Mouse (Mus musculus) forebrain, embryonic 12.5 days (tissue): ENCODE measurements around the gene Vrk1. TPM values are rescaled to one million over a fixed set of nuclear protein-coding genes. Genes with fewer than 3 reads are reported as not detected.

ENCODE experiments used
- ATAC-seq: fragments of 200-750 bp; cut with Nextera tagmentation; 2 replicates; pipeline ENCODE4 v1.8.0; 2017; ENCODE audit warnings: moderate TSS enrichment; ENCODE audit not compliant: low FRiP score
- H3K27ac ChIP-seq: fragments of 300-500 bp; sonication (generic); 2 replicates; pipeline ENCODE4 v1.5.1; 2016; ENCODE audit warnings: mild to moderate bottlenecking
- H3K27me3 ChIP-seq: fragments of 300-500 bp; sonication (generic); 2 replicates; pipeline ENCODE4 v1.6.1; 2016; ENCODE audit warnings: mild to moderate bottlenecking
- H3K36me3 ChIP-seq: fragments of 300-500 bp; sonication (generic); replicated peaks from 2 replicates; pipeline ENCODE4 v1.6.1; 2016; ENCODE audit warnings: mild to moderate bottlenecking
- H3K4me1 ChIP-seq: fragments of 300-500 bp; sonication (generic); 2 replicates; pipeline ENCODE4 v1.6.1; 2016
- H3K4me2 ChIP-seq: fragments of 300-500 bp; sonication (generic); 2 replicates; pipeline ENCODE4 v1.6.1; 2016; ENCODE audit warnings: mild to moderate bottlenecking, moderate library complexity
- H3K4me3 ChIP-seq: fragments of 300-500 bp; sonication (generic); replicated peaks from 2 replicates; pipeline ENCODE4 v1.5.1; 2016; ENCODE audit warnings: mild to moderate bottlenecking
- H3K9ac ChIP-seq: fragments of 300-500 bp; sonication (generic); 2 replicates; pipeline ENCODE4 v1.6.1; 2016; ENCODE audit warnings: mild to moderate bottlenecking
- H3K9me3 ChIP-seq: fragments of 300-500 bp; sonication (generic); 2 replicates; pipeline ENCODE4 v1.6.1; 2016
- WGBS: fragments of 180-500 bp; shearing (Covaris S2); methylation state at CpG from one replicate; pipeline ENCODE4 v1.1.7; 2016; 5-methylcytosine and 5-hydroxymethylcytosine counted together
- polyA plus RNA-seq: library from polyadenylated mRNA; unstranded; fragments of >200 nt; fragmentation: Nextera tagmentation; extraction: Ambion mirVana; gene quantifications from 2 replicates; pipeline ENCODE4 v1.2.1, GENCODE M21; 2016

Gene Vrk1
- polyA plus RNA-seq, 1 experiment from 2014 or later, result 97.7 TPM

- H3K36me3 ChIP-seq, result no peaks in the 10 kb centered on the region
- H3K4me1 ChIP-seq, result peaks cover 7% of the 10 kb centered on the region
- WGBS, result 89% methylated on average over 6 of the region's 6 CpGs
- no peak overlapping the region for H3K4me2 ChIP-seq
- no peaks in the 10 kb centered on the region for H3K27me3 ChIP-seq
- no peak overlapping the region for H3K9ac ChIP-seq
- H3K27ac ChIP-seq, result no peak overlapping the region
- no peak for ATAC-seq
- H3K9me3 ChIP-seq, result no peaks in the 10 kb centered on the region
- H3K4me3 ChIP-seq, result no peak overlapping the region
These were observed 3.8 kb upstream of the Vrk1 start for GRCm38 (mm10) chr12:106006218-106006617.

GRCm38 (mm10) chr12:106008348-106009050 is 1.5 kb upstream of the Vrk1 start:
- 91% methylated on average over 22 of the region's 22 CpGs for WGBS
- ATAC-seq, result no peak
- Histone ChIP-seq H3K4me2 (no peak overlapping the region), H3K4me3 (no peak overlapping the region), H3K27me3 (no peaks in the 10 kb centered on the region), H3K36me3 (no peaks in the 10 kb centered on the region), H3K9me3 (no peaks in the 10 kb centered on the region), H3K4me1 (peaks cover 14% of the 10 kb centered on the region), H3K9ac (no peak overlapping the region), H3K27ac (no peak overlapping the region)

- Histone ChIP-seq H3K36me3 (no peaks in the 10 kb centered on the region), H3K4me3 (peak overlapping the region; percentile 83; the same call in 1 of the 2 replicates), H3K9ac (no peak overlapping the region), H3K9me3 (no peaks in the 10 kb centered on the region), H3K27me3 (no peaks in the 10 kb centered on the region), H3K4me1 (peaks cover 14% of the 10 kb centered on the region), H3K27ac (no peak overlapping the region), H3K4me2 (peak overlapping the region; percentile 33)
- no peak; the same call in 1 of the 2 replicates for ATAC-seq
- WGBS, result 81% methylated on average over 12 of the region's 12 CpGs
These were observed 732 bp upstream of the Vrk1 start for GRCm38 (mm10) chr12:106009122-106009870.

GRCm38 (mm10) chr12:106012161-106012560 is 2.1 kb downstream of the Vrk1 start:
- ATAC-seq, result no peak
- 75% methylated on average over 2 of the region's 2 CpGs for WGBS

GRCm38 (mm10) chr12:106016265-106017012 is 6.4 kb downstream of the Vrk1 start:
- 78% methylated on average over 12 of the region's 12 CpGs for WGBS
- peaks cover 5% of the 10 kb centered on the region for H3K4me1 ChIP-seq
- no peak overlapping the region for H3K4me2 ChIP-seq
- H3K36me3 ChIP-seq, result no peaks in the 10 kb centered on the region; the same call in 1 of the 2 replicates
- no peak overlapping the region for H3K4me3 ChIP-seq
- no peak overlapping the region for H3K9ac ChIP-seq
- ATAC-seq, result no peak
- no peaks in the 10 kb centered on the region for H3K9me3 ChIP-seq
- no peak overlapping the region for H3K27ac ChIP-seq
- H3K27me3 ChIP-seq, result no peaks in the 10 kb centered on the region

More at GRCm38 (mm10) chr12:106012161-106012560, 2.1 kb downstream of the Vrk1 start:
- Histone ChIP-seq H3K36me3 (no peaks in the 10 kb centered on the region; the same call in 1 of the 2 replicates), H3K27ac (no peak overlapping the region), H3K4me2 (no peak overlapping the region), H3K9ac (no peak overlapping the region), H3K4me3 (no peak overlapping the region), H3K9me3 (no peaks in the 10 kb centered on the region), H3K27me3 (no peaks in the 10 kb centered on the region), H3K4me1 (peaks cover 14% of the 10 kb centered on the region)

GRCm38 (mm10) chr12:106020063-106020462 is 10.0 kb downstream of the Vrk1 start:
- Histone ChIP-seq H3K36me3 (no peaks in the 10 kb centered on the region; the same call in 1 of the 2 replicates), H3K9me3 (no peaks in the 10 kb centered on the region), H3K4me1 (no peaks in the 10 kb centered on the region; the same call in 1 of the 2 replicates), H3K4me2 (no peak overlapping the region), H3K27me3 (no peaks in the 10 kb centered on the region), H3K9ac (no peak overlapping the region), H3K4me3 (no peak overlapping the region), H3K27ac (no peak overlapping the region)
- 80% methylated on average over 4 of the region's 4 CpGs for WGBS
- no peak for ATAC-seq

GRCm38 (mm10) chr12:106023652-106024051 is 13.6 kb downstream of the Vrk1 start:
- ATAC-seq, result no peak
- WGBS, result 97% methylated on average over 9 of the region's 9 CpGs
- Histone ChIP-seq H3K27ac (no peak overlapping the region), H3K4me1 (no peaks in the 10 kb centered on the region; the same call in 1 of the 2 replicates), H3K27me3 (no peaks in the 10 kb centered on the region), H3K9me3 (no peaks in the 10 kb centered on the region), H3K4me2 (no peak overlapping the region), H3K36me3 (peaks cover 9% of the 10 kb centered on the region; the same call in 1 of the 2 replicates), H3K4me3 (no peak overlapping the region), H3K9ac (no peak overlapping the region)

GRCm38 (mm10) chr12:106025416-106025815 is 15.4 kb downstream of the Vrk1 start:
- Histone ChIP-seq H3K9me3 (no peaks in the 10 kb centered on the region), H3K4me2 (no peak overlapping the region), H3K27me3 (no peaks in the 10 kb centered on the region), H3K36me3 (peaks cover 12% of the 10 kb centered on the region; the same call in 1 of the 2 replicates), H3K4me3 (no peak overlapping the region), H3K9ac (no peak overlapping the region), H3K4me1 (no peaks in the 10 kb centered on the region), H3K27ac (no peak overlapping the region)
- no peak for ATAC-seq
- WGBS, result 83% methylated on average over 6 of the region's 6 CpGs

GRCm38 (mm10) chr12:106026385-106027134 is 16.5 kb downstream of the Vrk1 start:
- WGBS, result 87% methylated on average over 16 of the region's 16 CpGs
- no peak for ATAC-seq
- Histone ChIP-seq H3K4me3 (no peak overlapping the region), H3K4me1 (0 out of 2 replicates have a peak, but pooled peaks cover under 1% of the 10 kb centered on the region), H3K9me3 (no peaks in the 10 kb centered on the region), H3K9ac (no peak overlapping the region), H3K27ac (no peak overlapping the region), H3K4me2 (no peak overlapping the region), H3K36me3 (peaks cover 12% of the 10 kb centered on the region; the same call in 1 of the 2 replicates), H3K27me3 (no peaks in the 10 kb centered on the region)

- ATAC-seq, result no peak
- WGBS, result 93% methylated on average over 5 of the region's 5 CpGs
- Histone ChIP-seq H3K4me3 (no peak overlapping the region), H3K36me3 (peaks cover 12% of the 10 kb centered on the region; the same call in 1 of the 2 replicates), H3K4me1 (0 out of 2 replicates have a peak, but pooled peaks cover 3% of the 10 kb centered on the region), H3K27ac (no peak overlapping the region), H3K9me3 (no peaks in the 10 kb centered on the region), H3K4me2 (no peak overlapping the region), H3K27me3 (no peaks in the 10 kb centered on the region), H3K9ac (no peak overlapping the region)
These were observed 17.3 kb downstream of the Vrk1 start for GRCm38 (mm10) chr12:106027372-106027771.

- H3K9me3 ChIP-seq, result no peaks in the 10 kb centered on the region
- peaks cover 12% of the 10 kb centered on the region; the same call in 1 of the 2 replicates for H3K36me3 ChIP-seq
- 87% methylated on average over 2 of the region's 2 CpGs for WGBS
- H3K27me3 ChIP-seq, result no peaks in the 10 kb centered on the region
- ATAC-seq, result no peak
- no peak overlapping the region for H3K4me3 ChIP-seq
- H3K4me1 ChIP-seq, result 0 out of 2 replicates have a peak, but pooled peaks cover 3% of the 10 kb centered on the region
- H3K4me2 ChIP-seq, result no peak overlapping the region
- no peak overlapping the region for H3K27ac ChIP-seq
- no peak overlapping the region for H3K9ac ChIP-seq
These were observed 19.6 kb downstream of the Vrk1 start for GRCm38 (mm10) chr12:106029582-106029981.
